Mouse (Mus musculus) c-Kit-positive CD71-positive TER-119-negative erythroid progenitor cells, embryonic 14.5 days (primary cell): Measurements from ENCODE around the gene Elavl4.

Experiments
- DNase-seq: peaks from one replicate; pipeline ENCODE4 v3.0.0-alpha.2; 2013; ENCODE audit warnings: low read depth

Elavl4 gene

GRCm38 (mm10) chr4:110351178-110352000, at the start of gene Elavl4:
Gene Elavl4 (minus strand): TSS chr4:110351909.
- DNase-seq, result peak; percentile 7

- no peak for DNase-seq
Measured at GRCm38 (mm10) chr4:110397618-110398045, 45.9 kb upstream of the Elavl4 start, which contains the start of gene Agbl4. Gene Agbl4 (plus strand): TSS chr4:110397661.

DNA sequence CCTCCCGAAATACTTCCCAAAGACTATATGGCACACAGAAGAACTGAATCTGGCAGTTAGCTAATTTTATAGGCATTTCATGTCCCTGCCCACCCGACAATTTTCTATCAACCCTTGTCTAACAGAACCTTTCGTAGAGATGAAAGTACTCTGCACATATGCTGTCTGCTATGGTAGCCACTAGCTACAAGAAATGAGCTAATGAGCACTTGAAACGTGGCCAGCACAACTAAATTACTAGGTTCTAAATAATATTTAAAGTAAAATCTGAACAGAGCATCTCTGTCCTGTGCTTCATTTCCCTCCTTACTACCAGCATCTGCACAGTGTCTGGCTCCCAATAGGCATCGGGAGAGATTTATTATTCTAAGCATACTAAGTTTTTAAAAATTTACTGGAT, 44.5 kb upstream of the Elavl4 start:
- no peak for DNase-seq

GRCm38 (mm10) chr4:110360568-110360967, 8.9 kb upstream of the Elavl4 start:
- no peak for DNase-seq

DNA sequence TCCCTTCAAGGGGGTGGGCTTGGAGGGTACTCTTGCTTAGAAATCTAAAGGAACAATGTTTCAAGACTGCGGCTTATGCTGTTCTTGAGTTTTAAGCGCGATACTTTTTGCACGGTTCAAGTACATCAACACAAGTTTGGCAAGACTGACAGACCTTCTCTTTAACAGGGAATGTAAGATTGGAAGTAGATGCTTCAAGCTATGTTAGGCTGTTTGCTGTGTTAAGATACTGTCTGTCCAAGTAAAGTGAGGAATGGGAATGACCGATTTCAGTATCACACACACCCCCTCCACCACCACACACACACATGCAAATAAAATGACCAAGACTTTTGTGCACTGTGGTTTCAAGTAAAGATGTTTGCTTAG, 276 bp upstream of the Elavl4 start:
- DNase-seq, result no peak

GRCm38 (mm10) chr4:110350856-110351177, 892 bp downstream of the Elavl4 start:
- DNase-seq, result no peak

- no peak for DNase-seq
Measured at GRCm38 (mm10) chr4:110323912-110324311, 27.8 kb downstream of the Elavl4 start.

DNA sequence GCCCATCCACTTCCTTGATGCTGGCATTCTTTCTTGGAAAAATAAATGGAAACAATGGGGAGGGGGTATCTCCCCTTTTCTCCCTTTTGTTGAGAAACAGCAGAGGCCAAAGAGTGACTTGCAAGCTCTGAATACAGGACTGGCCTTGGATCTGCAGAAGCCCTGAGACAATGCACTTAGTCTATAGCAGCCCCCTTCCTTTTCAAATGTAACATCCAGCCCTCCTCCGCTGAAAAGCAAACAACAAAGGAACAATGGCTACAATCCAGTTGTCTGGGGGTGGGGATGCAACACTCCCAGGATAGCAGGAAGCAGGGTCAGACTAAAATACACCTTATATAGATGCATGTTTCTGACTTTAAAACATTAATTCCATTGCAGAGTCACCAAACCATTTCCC, 39.6 kb downstream of the Elavl4 start:
- no peak for DNase-seq

- no peak for DNase-seq
Measured at GRCm38 (mm10) chr4:110306972-110307371, 44.7 kb downstream of the Elavl4 start.

DNA sequence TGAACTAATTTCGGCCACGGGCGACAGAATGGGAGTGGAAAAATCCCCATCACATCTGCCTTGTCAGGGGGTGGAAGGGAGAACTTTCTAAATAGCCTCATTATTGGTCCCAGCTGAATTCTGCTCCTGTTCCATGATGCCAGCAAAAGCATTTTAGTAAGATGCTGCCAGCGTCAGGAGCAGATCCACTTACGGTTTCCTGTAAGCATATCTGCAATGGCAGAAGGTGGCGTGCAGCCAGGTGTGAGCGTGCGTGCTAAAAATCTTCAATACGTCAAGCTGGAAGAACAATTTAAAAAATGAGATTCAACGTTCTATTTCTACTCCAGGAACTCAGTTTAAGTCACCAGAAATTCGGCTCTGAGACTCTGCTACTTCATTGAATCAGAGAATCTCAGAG, 45.1 kb downstream of the Elavl4 start:
- no peak for DNase-seq

GRCm38 (mm10) chr4:110295793-110296192, 55.9 kb downstream of the Elavl4 start:
- no peak for DNase-seq

DNA sequence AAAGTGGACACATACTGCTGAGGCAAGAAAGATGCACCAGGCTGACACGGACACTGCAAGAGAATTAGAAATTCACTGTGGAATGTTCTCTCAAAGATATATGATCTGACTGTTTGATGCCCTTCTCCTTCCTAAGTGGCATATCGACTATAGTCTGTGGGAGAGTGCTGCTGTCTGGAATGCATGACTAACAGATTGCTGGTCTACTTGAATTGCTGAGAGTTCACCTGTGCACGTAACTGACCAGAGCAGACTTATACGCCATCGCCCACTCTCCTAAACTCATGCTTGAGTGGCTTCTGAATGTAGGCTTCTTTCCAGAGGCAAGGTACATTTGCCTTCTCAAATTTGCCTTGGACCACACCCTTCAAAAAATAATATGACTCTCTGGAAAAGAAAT, 58.5 kb downstream of the Elavl4 start:
- DNase-seq, result no peak

GRCm38 (mm10) chr4:110292471-110292870, 59.2 kb downstream of the Elavl4 start:
- no peak for DNase-seq

GRCm38 (mm10) chr4:110290544-110291095, 61.1 kb downstream of the Elavl4 start:
- DNase-seq, result no peak

DNA sequence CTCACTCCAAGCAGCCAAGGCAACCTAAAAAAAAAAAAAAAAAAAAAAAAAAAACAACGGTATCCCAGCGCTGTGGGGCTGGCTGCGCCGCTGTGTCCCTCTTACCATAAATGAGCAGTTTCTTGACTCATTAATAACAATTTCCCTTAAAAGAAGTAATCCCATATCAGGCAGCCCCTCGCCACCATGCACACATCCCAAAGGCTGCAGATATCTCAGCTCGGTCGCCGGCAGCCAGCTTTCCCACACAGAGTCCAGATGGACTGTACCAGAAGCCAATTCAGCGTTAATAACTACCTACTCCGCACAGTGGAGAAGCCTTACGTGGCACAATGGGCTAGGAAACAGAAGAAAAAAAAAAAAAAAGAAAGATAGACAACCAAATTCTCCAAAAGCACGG, 61.7 kb downstream of the Elavl4 start:
- no peak for DNase-seq

GRCm38 (mm10) chr4:110287412-110288067, 64.2 kb downstream of the Elavl4 start:
- no peak for DNase-seq

- no peak for DNase-seq
Measured at GRCm38 (mm10) chr4:110286841-110287240, 64.9 kb downstream of the Elavl4 start.

- DNase-seq, result no peak
Measured at GRCm38 (mm10) chr4:110286371-110286781, 65.3 kb downstream of the Elavl4 start.

DNA sequence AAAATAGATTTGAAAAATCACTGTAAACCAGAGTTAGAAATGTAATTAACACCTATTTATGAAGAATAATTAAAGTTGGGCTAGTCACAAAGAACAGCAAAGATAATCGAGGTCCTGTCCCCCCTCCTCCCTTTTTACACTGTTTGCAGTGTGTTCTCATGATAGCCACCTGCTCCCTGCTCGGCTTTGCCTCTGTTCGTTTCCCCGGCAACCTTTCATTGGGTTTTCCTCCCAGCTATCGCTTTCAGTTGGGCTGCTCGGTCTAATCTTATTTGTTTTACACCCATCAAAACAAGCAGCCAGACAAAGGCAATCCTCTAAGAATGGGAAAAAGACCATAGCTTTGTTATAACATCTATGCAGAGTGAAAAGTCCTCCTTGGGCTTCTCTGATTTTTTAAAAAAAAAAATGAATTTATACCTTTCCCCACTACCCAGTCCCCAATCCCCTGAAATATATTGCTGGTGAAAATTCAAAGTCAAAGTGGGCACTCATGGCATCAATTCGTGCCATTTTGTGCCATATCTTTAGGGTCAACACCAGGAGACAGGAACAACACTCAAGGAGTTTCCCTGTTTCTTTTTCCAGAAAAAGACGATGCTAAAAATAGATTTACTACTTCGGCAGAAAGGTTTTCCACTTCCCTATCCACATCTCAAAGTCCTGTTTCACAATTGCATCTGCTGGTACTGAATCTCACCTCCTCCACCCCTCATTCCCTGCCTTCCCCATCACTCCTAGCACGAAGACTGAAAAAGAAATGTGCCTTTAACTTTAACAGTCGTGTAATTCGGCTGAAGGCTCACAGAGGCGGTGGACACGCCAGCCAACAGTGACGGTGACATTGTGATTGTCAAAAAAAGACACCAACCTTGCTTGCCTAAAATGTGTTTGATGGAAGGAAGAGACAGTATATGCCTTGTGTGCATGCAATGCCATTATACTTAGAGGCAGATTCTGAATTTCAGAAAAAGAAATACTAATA, 66.1 kb downstream of the Elavl4 start:
- DNase-seq, result no peak

- DNase-seq, result no peak
Measured at GRCm38 (mm10) chr4:110284446-110284845, 67.3 kb downstream of the Elavl4 start.

DNA sequence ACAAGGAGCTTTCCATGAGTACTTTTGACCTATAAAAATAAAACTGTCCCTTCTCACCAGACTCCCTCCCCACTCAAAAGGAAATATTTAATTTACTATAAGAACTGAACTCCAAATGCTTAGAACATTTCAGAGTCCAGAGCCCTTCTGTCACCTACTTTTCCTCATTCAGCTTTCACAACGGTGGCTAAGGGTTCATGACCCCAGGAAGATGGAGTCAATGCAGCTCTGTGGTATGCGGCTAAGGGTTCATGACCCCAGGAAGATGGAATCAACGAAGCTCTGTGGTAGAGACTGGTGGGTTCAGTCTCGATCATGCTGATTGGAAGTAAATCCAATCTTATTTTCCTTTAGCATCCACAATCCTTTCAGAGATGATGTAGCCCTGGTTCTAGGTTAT, 81.7 kb downstream of the Elavl4 start:
- no peak for DNase-seq
